13 mouse cellular contexts compared by ENCODE assay signal in genomic region chr9:102249124-102249816, GRCm38 (mm10).
A peak's percentile ranks its signal among the peaks of the same experiment; 100 is the strongest.
DNase-seq lines count a peak whose midpoint lies in the region; ATAC-seq lines count a peak whose summit lies in the region.
"Had no signal": no experiment of that assay in that cellular context is flagged by ENCODE, and none has a peak within 500 bp of the region (broad histone marks: within the 10 kb centered on the region; RNA-seq: fewer than 3 reads in every experiment).

No protein-coding gene starts in this region.

- no peaks in the 10 kb centered on the region for H3K9me3 ChIP-seq in neural tube, embryonic 12.5 days
- H3K9me3 ChIP-seq in hindbrain, embryonic 10.5 days = no peaks in the 10 kb centered on the region
- H3K9me3 ChIP-seq in midbrain, embryonic 13.5 days = no peaks in the 10 kb centered on the region

- intact Hi-C loops in heart, postnatal 25 days (cut with DNase I) = no loop called here

- no peak for DNase-seq in neural tube, embryonic 10.5 days (ENCODE audit: extremely low spot score, low spot score)
- no peak for DNase-seq in hindbrain, embryonic 10.5 days (ENCODE audit: low spot score)
- no peak for DNase-seq in heart, postnatal 25 days (ENCODE audit: low spot score)
- DNase-seq in gastrocnemius, postnatal 25 days = no peak
- DNase-seq: adrenal gland, adult 2 months; gastrocnemius, adult 2 months; liver; lung, embryonic 14.5 days; thymus, postnatal 4 days had no signal

- peaks cover 15% of the 10 kb centered on the region for H3K27me3 ChIP-seq in neural tube, embryonic 12.5 days (replicated peaks)
- peaks cover 62% of the 10 kb centered on the region for H3K27me3 ChIP-seq in hindbrain, embryonic 10.5 days (ENCODE audit: insufficient read depth, poor library complexity, severe bottlenecking)
- H3K27me3 ChIP-seq in midbrain, embryonic 13.5 days = peaks cover 19% of the 10 kb centered on the region

- WGBS in neural tube, embryonic 12.5 days = 15% methylated on average over 9 of the region's 9 CpGs
- WGBS in hindbrain, embryonic 10.5 days = 25% methylated on average over 9 of the region's 9 CpGs
- 11% methylated on average over 9 of the region's 9 CpGs for WGBS in midbrain, embryonic 13.5 days

- peak; percentile 85 for ATAC-seq in neural tube, embryonic 12.5 days (ENCODE audit: low FRiP score, low read depth)
- ATAC-seq in midbrain, embryonic 13.5 days = peak; percentile 73
- no peak for ATAC-seq in CD4-positive, CD25-positive, alpha-beta regulatory T cell, adult 4 months

- H3K4me2 ChIP-seq in neural tube, embryonic 12.5 days (replicated peaks) = peak overlapping the region; percentile 12; the same call in 1 of the 2 replicates
- H3K4me2 ChIP-seq in midbrain, embryonic 13.5 days (replicated peaks) = peak overlapping the region; percentile 11; the same call in 1 of the 2 replicates
- H3K4me2 ChIP-seq: lung, embryonic 14.5 days had no signal

- no peak overlapping the region for H3K9ac ChIP-seq in neural tube, embryonic 12.5 days
- H3K9ac ChIP-seq in midbrain, embryonic 13.5 days (replicated peaks) = no peak overlapping the region
- H3K9ac ChIP-seq: lung, embryonic 14.5 days had no signal

- H3K4me3 ChIP-seq in neural tube, embryonic 12.5 days = no peak overlapping the region
- H3K4me3 ChIP-seq in hindbrain, embryonic 10.5 days = no peak overlapping the region
- no peak overlapping the region for H3K4me3 ChIP-seq in midbrain, embryonic 13.5 days (replicated peaks)
- H3K4me3 ChIP-seq: erythroblast, embryonic 14.5 days; gastrocnemius, adult 2 months had no signal

- no peaks in the 10 kb centered on the region for H3K36me3 ChIP-seq in neural tube, embryonic 12.5 days
- H3K36me3 ChIP-seq in hindbrain, embryonic 10.5 days = no peaks in the 10 kb centered on the region
- H3K36me3 ChIP-seq in midbrain, embryonic 13.5 days = no peaks in the 10 kb centered on the region

- peaks cover 21% of the 10 kb centered on the region for H3K4me1 ChIP-seq in neural tube, embryonic 12.5 days
- peaks cover 30% of the 10 kb centered on the region for H3K4me1 ChIP-seq in hindbrain, embryonic 10.5 days (replicated peaks)
- peaks cover 57% of the 10 kb centered on the region for H3K4me1 ChIP-seq in midbrain, embryonic 13.5 days (replicated peaks)

- no peak overlapping the region for H3K27ac ChIP-seq in neural tube, embryonic 12.5 days
- H3K27ac ChIP-seq in hindbrain, embryonic 10.5 days = peak overlapping the region; percentile 46; the same call in 1 of the 2 replicates
- peak overlapping the region; percentile 57 for H3K27ac ChIP-seq in midbrain, embryonic 13.5 days
- H3K27ac ChIP-seq: gastrocnemius, adult 2 months had no signal
